ENCODE assay signal across 13 mouse cellular contexts in the genomic region with DNA sequence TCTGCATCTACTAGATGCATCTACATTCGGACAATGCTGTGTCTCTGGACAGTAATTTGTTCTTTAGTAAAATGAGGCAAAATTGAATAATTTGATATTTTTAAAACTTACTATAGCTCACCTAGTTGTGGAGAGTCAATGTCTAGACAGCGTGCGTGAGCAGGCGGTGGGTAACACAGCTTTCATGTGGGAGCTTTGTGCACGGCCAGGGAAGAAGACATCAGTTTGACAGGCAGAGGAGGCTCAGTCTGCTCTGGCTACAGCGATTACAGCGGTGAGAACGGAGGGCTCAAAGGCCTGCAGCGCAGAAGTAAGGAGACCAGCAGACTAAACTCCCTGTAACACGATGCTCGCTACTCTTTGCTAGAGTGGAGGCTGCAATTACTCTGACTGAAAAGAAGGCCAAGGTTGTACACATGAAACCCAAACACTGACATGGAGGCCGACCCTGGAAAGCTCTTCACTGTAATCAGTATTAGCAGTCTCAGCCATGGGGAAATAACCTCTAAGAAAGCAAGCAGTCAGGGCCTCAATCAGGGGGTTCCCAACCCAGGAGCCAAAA.
A peak's percentile ranks its signal among the peaks of the same experiment; 100 is the strongest.
DNase-seq lines count a peak whose midpoint lies in the region; ATAC-seq lines count a peak whose summit lies in the region.
"Had no signal": no experiment of that assay in that cellular context is flagged by ENCODE, and none has a peak within 500 bp of the region (broad histone marks: within the 10 kb centered on the region; RNA-seq: fewer than 3 reads in every experiment).

No protein-coding gene starts in this region.

- H3K9me3 ChIP-seq in kidney, embryonic 14.5 days (ENCODE audit: control insufficient read depth, low read length) = peaks cover 4% of the 10 kb centered on the region; the same call in 1 of the 2 replicates
- peaks cover 9% of the 10 kb centered on the region; the same call in 1 of the 2 replicates for H3K9me3 ChIP-seq in embryonic facial prominence, embryonic 10.5 days
- H3K9me3 ChIP-seq: midbrain, embryonic 12.5 days; neural tube, embryonic 12.5 days had no signal

- no peaks in the 10 kb centered on the region for H3K4me1 ChIP-seq in kidney, embryonic 14.5 days (ENCODE audit: control insufficient read depth, insufficient read depth, low read length)
- peaks cover 20% of the 10 kb centered on the region for H3K4me1 ChIP-seq in embryonic facial prominence, embryonic 10.5 days
- H3K4me1 ChIP-seq: neural tube, embryonic 12.5 days had no signal

- no peak overlapping the region for H3K9ac ChIP-seq in kidney, embryonic 14.5 days (ENCODE audit: low read depth, low read length)
- H3K9ac ChIP-seq: hindbrain, embryonic 13.5 days; midbrain, embryonic 12.5 days; neural tube, embryonic 12.5 days had no signal

- peak; percentile 72; the same call in 1 of the 2 replicates for ATAC-seq in kidney, embryonic 14.5 days (ENCODE audit: low FRiP score, low TSS enrichment)
- ATAC-seq in megakaryocyte, adult 5-6 weeks (ENCODE audit: poor library complexity, severe bottlenecking) = no peak

- 41% methylated on average over 12 of the region's 12 CpGs for WGBS in kidney, embryonic 14.5 days
- WGBS in embryonic facial prominence, embryonic 10.5 days = 52% methylated on average over 12 of the region's 12 CpGs

- DNase-seq in kidney, adult 9 months = no peak
- DNase-seq in ovary, postnatal 36 days (ENCODE audit: low spot score) = peak; percentile 10
- no peak for DNase-seq in ovary, postnatal 14 days (ENCODE audit: low spot score)
- DNase-seq in embryonic facial prominence, embryonic 10.5 days (ENCODE audit: low spot score) = peak; percentile 64
- DNase-seq in urinary bladder, postnatal 14 days (ENCODE audit: low spot score) = no peak
- DNase-seq: cerebellum, postnatal 10 days; gastrocnemius, postnatal 14 days; kidney, adult 2 months had no signal

- H3K36me3 ChIP-seq in kidney, embryonic 14.5 days (ENCODE audit: control insufficient read depth, insufficient read depth, low read length) = no peaks in the 10 kb centered on the region
- no peaks in the 10 kb centered on the region for H3K36me3 ChIP-seq in embryonic facial prominence, embryonic 10.5 days (replicated peaks)
- H3K36me3 ChIP-seq: hindbrain, embryonic 13.5 days; midbrain, embryonic 12.5 days; neural tube, embryonic 12.5 days had no signal

- no peaks in the 10 kb centered on the region for H3K27me3 ChIP-seq in kidney, embryonic 14.5 days (ENCODE audit: control insufficient read depth, insufficient read depth, low read length)
- H3K27me3 ChIP-seq in embryonic facial prominence, embryonic 10.5 days (replicated peaks; ENCODE audit: low read depth, poor library complexity, severe bottlenecking) = no peaks in the 10 kb centered on the region
- H3K27me3 ChIP-seq: hindbrain, embryonic 13.5 days; midbrain, embryonic 12.5 days; neural tube, embryonic 12.5 days had no signal

- H3K4me3 ChIP-seq in kidney, embryonic 14.5 days (ENCODE audit: low read length) = no peak overlapping the region
- H3K4me3 ChIP-seq in embryonic facial prominence, embryonic 10.5 days = no peak overlapping the region
- H3K4me3 ChIP-seq: hindbrain, embryonic 13.5 days; midbrain, embryonic 12.5 days; neural tube, embryonic 12.5 days had no signal

- H3K4me2 ChIP-seq in kidney, embryonic 14.5 days (replicated peaks; ENCODE audit: low read depth, low read length) = no peak overlapping the region
- H3K4me2 ChIP-seq: hindbrain, embryonic 13.5 days; midbrain, embryonic 12.5 days; neural tube, embryonic 12.5 days had no signal

- H3K27ac ChIP-seq in kidney, embryonic 14.5 days (ENCODE audit: low read depth, low read length) = peak overlapping the region; percentile 44; the same call in 1 of the 2 replicates
- peak overlapping the region; percentile 73 for H3K27ac ChIP-seq in embryonic facial prominence, embryonic 10.5 days (replicated peaks)
- H3K27ac ChIP-seq: hindbrain, embryonic 13.5 days; midbrain, embryonic 12.5 days; neural tube, embryonic 12.5 days had no signal

Comparison
In these comparisons a context has a peak if more than half of its experiments do, and no peak if none do; other contexts are left out.
1. DNase-seq: peak in ovary, postnatal 36 days (single experiment) and embryonic facial prominence, embryonic 10.5 days (single experiment); none in kidney, adult 9 months (single experiment), ovary, postnatal 14 days (single experiment) and urinary bladder, postnatal 14 days (single experiment).